Mouse (Mus musculus) frontal cortex, postnatal 36 days (tissue): ENCODE data around the gene Psg26.
"Not testable (repeated sequence)": the region's sequence is repeated elsewhere in the genome, so short reads cannot be mapped to it uniquely, and the experiment has no call there.

Experiments
- DNase-seq, 2 experiments: peaks; one replicate each; pipeline ENCODE4 v3.0.0; 2022; ENCODE audit warnings: low spot score in 2 of 2

Psg26 gene

GRCm38 (mm10) chr7:18484077-18484476 lies at the start of gene Psg26:
TSS of gene Psg26 (minus strand) at chr7:18484177.
- no peak for DNase-seq

- DNase-seq, result no peak
Observed at GRCm38 (mm10) chr7:18533420-18533819, 49.4 kb upstream of the Psg26 start.

GRCm38 (mm10) chr7:18532169-18532568 lies 48.2 kb upstream of the Psg26 start, which contains the start of gene Psg25:
TSS of gene Psg25 (minus strand) at chr7:18532269.
- no peak for DNase-seq

- no peak for DNase-seq
Observed at GRCm38 (mm10) chr7:18524668-18525067, 40.7 kb upstream of the Psg26 start.

GRCm38 (mm10) chr7:18512848-18513247 lies 28.9 kb upstream of the Psg26 start:
- not testable (repeated sequence) for DNase-seq

- DNase-seq, result not testable (repeated sequence)
Observed at GRCm38 (mm10) chr7:18512417-18512816, 28.4 kb upstream of the Psg26 start.

- no peak for DNase-seq
Observed at GRCm38 (mm10) chr7:18511479-18511878, 27.5 kb upstream of the Psg26 start.

- DNase-seq, result not testable (repeated sequence)
Observed at GRCm38 (mm10) chr7:18431941-18432340, 52.0 kb downstream of the Psg26 start, which contains the start of gene Psg28. TSS of gene Psg28 (minus strand) at chr7:18432041.
